15 mouse cellular contexts compared by ENCODE assay signal in the genomic region with DNA sequence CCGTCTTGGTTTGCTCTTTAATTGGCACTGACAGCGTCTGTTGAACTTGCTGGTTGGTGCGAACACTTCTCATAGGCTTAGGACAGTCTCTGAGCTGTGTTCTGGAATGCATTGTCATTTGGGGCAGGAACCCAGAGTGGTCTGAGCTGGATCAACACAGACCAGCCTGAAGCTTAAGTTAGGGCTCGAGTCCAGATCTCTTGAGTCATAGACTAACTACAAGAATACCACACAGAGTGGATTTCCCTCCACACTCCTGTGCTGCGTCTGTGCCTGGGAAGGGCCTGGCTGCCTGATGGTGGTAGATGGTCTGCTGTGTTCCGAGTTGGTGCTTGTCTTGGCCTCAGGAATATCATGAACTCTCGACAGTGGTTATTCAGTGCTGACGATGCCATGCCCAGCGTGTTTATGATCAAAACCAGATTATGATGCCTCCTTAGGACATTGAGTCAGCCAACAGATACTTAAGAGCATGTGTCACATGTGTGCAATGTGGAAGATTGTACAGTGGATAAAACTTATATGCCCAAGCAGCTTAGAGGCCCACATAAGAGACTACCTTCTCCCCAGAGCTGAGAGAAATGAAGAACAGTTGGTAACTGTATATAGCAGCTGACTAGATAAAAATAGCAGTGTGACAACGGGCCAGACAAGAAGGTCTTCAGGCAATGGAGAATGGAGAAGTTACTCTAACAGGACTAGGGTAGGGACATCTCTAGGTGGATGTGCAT.
A peak's percentile ranks its signal among the peaks of the same experiment; 100 is the strongest.
DNase-seq lines count a peak whose midpoint lies in the region; ATAC-seq and TF ChIP-seq lines count a peak whose summit lies in the region.
"Had no signal": no experiment of that assay in that cellular context is flagged by ENCODE, and none has a peak within 500 bp of the region (broad histone marks: within the 10 kb centered on the region; RNA-seq: fewer than 3 reads in every experiment).

No protein-coding gene starts in this region.

- peaks cover 6% of the 10 kb centered on the region; the same call in 1 of the 2 replicates for H3K4me1 ChIP-seq in embryonic facial prominence, embryonic 14.5 days (ENCODE audit: control insufficient read depth, insufficient read depth, low read length)
- peaks cover 35% of the 10 kb centered on the region for H3K4me1 ChIP-seq in embryonic facial prominence, embryonic 10.5 days
- peaks cover 30% of the 10 kb centered on the region for H3K4me1 ChIP-seq in limb, embryonic 15.5 days
- H3K4me1 ChIP-seq in limb, embryonic 10.5 days, result peaks cover 47% of the 10 kb centered on the region
- peaks cover 85% of the 10 kb centered on the region for H3K4me1 ChIP-seq in bone marrow macrophage, adult 2 months (ENCODE audit: control insufficient read depth, insufficient read depth, low read length)
- H3K4me1 ChIP-seq in kidney, embryonic 15.5 days, result peaks cover 18% of the 10 kb centered on the region

- 71% methylated on average over 10 of the region's 10 CpGs for WGBS in embryonic facial prominence, embryonic 14.5 days
- 89% methylated on average over 10 of the region's 10 CpGs for WGBS in embryonic facial prominence, embryonic 10.5 days
- WGBS in limb, embryonic 15.5 days, result 66% methylated on average over 10 of the region's 10 CpGs
- 90% methylated on average over 10 of the region's 10 CpGs for WGBS in limb, embryonic 10.5 days
- WGBS in kidney, embryonic 15.5 days, result 87% methylated on average over 10 of the region's 10 CpGs

- DNase-seq in embryonic facial prominence, embryonic 14.5 days (ENCODE audit: low spot score), result no peak
- no peak for DNase-seq in embryonic facial prominence, embryonic 10.5 days (ENCODE audit: low spot score)
- DNase-seq in limb, embryonic 10.5 days (ENCODE audit: low spot score), result no peak
- DNase-seq in thymus, postnatal 14 days, result no peak
- DNase-seq: cerebellum, adult 8-10 months; kidney, adult 11 months; lung, adult 18-20 months; thymus, postnatal 4 days had no signal

- ATAC-seq in embryonic facial prominence, embryonic 14.5 days (ENCODE audit: low read depth), result 0 out of 2 replicates have a peak, but pooled peaks have one; percentile 9
- no peak for ATAC-seq in limb, embryonic 15.5 days (ENCODE audit: insufficient number of reproducible peaks, low FRiP score, low TSS enrichment, low read depth)
- 0 out of 2 replicates have a peak, but pooled peaks have one; percentile 25 for ATAC-seq in megakaryocyte-erythroid progenitor cell, adult 5-6 weeks (replicated peaks; ENCODE audit: low FRiP score, low TSS enrichment, poor library complexity, severe bottlenecking)
- no peak for ATAC-seq in kidney, embryonic 15.5 days (replicated peaks; ENCODE audit: low FRiP score)

- no peak for TF ChIP-seq CTCF in bone marrow macrophage, adult 2 months (IDR thresholded peaks at IDR 0.05; ENCODE audit: low read depth, low read length)

- H3K36me3 ChIP-seq in embryonic facial prominence, embryonic 14.5 days (ENCODE audit: control insufficient read depth, insufficient read depth, low read length), result 0 out of 2 replicates have a peak, but pooled peaks cover 2% of the 10 kb centered on the region
- peaks cover 9% of the 10 kb centered on the region for H3K36me3 ChIP-seq in embryonic facial prominence, embryonic 10.5 days (replicated peaks)
- no peaks in the 10 kb centered on the region for H3K36me3 ChIP-seq in limb, embryonic 15.5 days
- H3K36me3 ChIP-seq in limb, embryonic 10.5 days, result peaks cover 22% of the 10 kb centered on the region
- peaks cover 33% of the 10 kb centered on the region for H3K36me3 ChIP-seq in kidney, embryonic 15.5 days
- H3K36me3 ChIP-seq: forebrain, embryonic 12.5 days; hindbrain, embryonic 15.5 days; midbrain, embryonic 12.5 days had no signal

- no peak overlapping the region for H3K4me3 ChIP-seq in embryonic facial prominence, embryonic 14.5 days (ENCODE audit: low read depth, low read length)
- no peak overlapping the region for H3K4me3 ChIP-seq in embryonic facial prominence, embryonic 10.5 days
- no peak overlapping the region for H3K4me3 ChIP-seq in limb, embryonic 15.5 days
- H3K4me3 ChIP-seq in limb, embryonic 10.5 days, result no peak overlapping the region
- no peak overlapping the region for H3K4me3 ChIP-seq in bone marrow macrophage, adult 2 months (ENCODE audit: insufficient read depth, low read length)
- H3K4me3 ChIP-seq in kidney, embryonic 15.5 days (replicated peaks), result no peak overlapping the region
- H3K4me3 ChIP-seq: forebrain, embryonic 12.5 days; hindbrain, embryonic 15.5 days; midbrain, embryonic 12.5 days had no signal

- H3K4me2 ChIP-seq in embryonic facial prominence, embryonic 14.5 days (ENCODE audit: low read depth, low read length), result no peak overlapping the region
- no peak overlapping the region for H3K4me2 ChIP-seq in limb, embryonic 15.5 days
- H3K4me2 ChIP-seq in kidney, embryonic 15.5 days, result no peak overlapping the region
- H3K4me2 ChIP-seq: forebrain, embryonic 12.5 days; hindbrain, embryonic 15.5 days; midbrain, embryonic 12.5 days had no signal

- no peaks in the 10 kb centered on the region for H3K9me3 ChIP-seq in embryonic facial prominence, embryonic 14.5 days (ENCODE audit: control insufficient read depth, low read length)
- no peaks in the 10 kb centered on the region for H3K9me3 ChIP-seq in embryonic facial prominence, embryonic 10.5 days
- H3K9me3 ChIP-seq in limb, embryonic 15.5 days, result no peaks in the 10 kb centered on the region
- H3K9me3 ChIP-seq in limb, embryonic 10.5 days (replicated peaks), result no peaks in the 10 kb centered on the region
- H3K9me3 ChIP-seq in kidney, embryonic 15.5 days (replicated peaks), result no peaks in the 10 kb centered on the region
- H3K9me3 ChIP-seq: forebrain, embryonic 12.5 days; hindbrain, embryonic 15.5 days; midbrain, embryonic 12.5 days had no signal

- no peak overlapping the region for H3K9ac ChIP-seq in embryonic facial prominence, embryonic 14.5 days (ENCODE audit: low read depth, low read length)
- no peak overlapping the region for H3K9ac ChIP-seq in limb, embryonic 15.5 days
- H3K9ac ChIP-seq in kidney, embryonic 15.5 days, result no peak overlapping the region
- H3K9ac ChIP-seq: forebrain, embryonic 12.5 days; hindbrain, embryonic 15.5 days; midbrain, embryonic 12.5 days had no signal

- no peaks in the 10 kb centered on the region for H3K27me3 ChIP-seq in embryonic facial prominence, embryonic 14.5 days (replicated peaks; ENCODE audit: control insufficient read depth, insufficient read depth, low read length)
- no peaks in the 10 kb centered on the region for H3K27me3 ChIP-seq in embryonic facial prominence, embryonic 10.5 days (replicated peaks; ENCODE audit: low read depth, poor library complexity, severe bottlenecking)
- no peaks in the 10 kb centered on the region for H3K27me3 ChIP-seq in limb, embryonic 15.5 days
- no peaks in the 10 kb centered on the region for H3K27me3 ChIP-seq in limb, embryonic 10.5 days (ENCODE audit: low read depth, poor library complexity, severe bottlenecking)
- no peaks in the 10 kb centered on the region for H3K27me3 ChIP-seq in kidney, embryonic 15.5 days
- H3K27me3 ChIP-seq: hindbrain, embryonic 15.5 days had no signal

- no peak for TF ChIP-seq POLR2A in bone marrow macrophage, adult 2 months (IDR thresholded peaks at IDR 0.05; ENCODE audit: borderline replicate concordance, low read depth, low read length)

- H3K27ac ChIP-seq in embryonic facial prominence, embryonic 14.5 days (replicated peaks; ENCODE audit: low read depth, low read length), result 0 out of 2 replicates have a peak overlapping the region, but pooled peaks have one; percentile 22
- no peak overlapping the region for H3K27ac ChIP-seq in embryonic facial prominence, embryonic 10.5 days (replicated peaks)
- peak overlapping the region; percentile 43; the same call in 1 of the 2 replicates for H3K27ac ChIP-seq in limb, embryonic 15.5 days
- no peak overlapping the region for H3K27ac ChIP-seq in limb, embryonic 10.5 days
- peak overlapping the region; percentile 53 for H3K27ac ChIP-seq in bone marrow macrophage, adult 2 months (ENCODE audit: insufficient read depth, low read depth, low read length)
- no peak overlapping the region for H3K27ac ChIP-seq in kidney, embryonic 15.5 days
- H3K27ac ChIP-seq: forebrain, embryonic 12.5 days; hindbrain, embryonic 15.5 days; midbrain, embryonic 12.5 days had no signal

Comparison
In these comparisons a context has a peak if more than half of its experiments do, and no peak if none do; other contexts are left out.
1. H3K27ac ChIP-seq: peak in embryonic facial prominence, embryonic 14.5 days (single experiment), limb, embryonic 15.5 days (single experiment) and bone marrow macrophage, adult 2 months (single experiment); none in embryonic facial prominence, embryonic 10.5 days (single experiment), limb, embryonic 10.5 days (single experiment) and kidney, embryonic 15.5 days (single experiment).
2. ATAC-seq: peak in embryonic facial prominence, embryonic 14.5 days (single experiment) and megakaryocyte-erythroid progenitor cell, adult 5-6 weeks (single experiment); none in limb, embryonic 15.5 days (single experiment) and kidney, embryonic 15.5 days (single experiment).